Mouse (Mus musculus) heart, embryonic 12.5 days (tissue): ENCODE results near the gene Nrp2. TPM values are rescaled to one million over a fixed set of nuclear protein-coding genes. Genes with fewer than 3 reads are reported as not detected.

Experiments
- ATAC-seq: fragments of 200-750 bp; cut with Nextera tagmentation; 2 replicates; pipeline ENCODE4 v1.8.0; 2017; ENCODE audit warnings: moderate TSS enrichment, moderate library complexity; ENCODE audit not compliant: insufficient number of reproducible peaks, low FRiP score
- H3K27ac ChIP-seq: fragments of 300-500 bp; sonication (generic); 2 replicates; pipeline ENCODE4 v1.5.1; 2016; ENCODE audit warnings: mild to moderate bottlenecking, moderate library complexity; ENCODE audit not compliant: poor library complexity, severe bottlenecking
- H3K27me3 ChIP-seq: fragments of 300-500 bp; sonication (generic); replicated peaks from 2 replicates; pipeline ENCODE4 v1.6.1; 2016; ENCODE audit warnings: mild to moderate bottlenecking, moderate library complexity
- H3K36me3 ChIP-seq: fragments of 300-500 bp; sonication (generic); 2 replicates; pipeline ENCODE4 v1.6.1; 2016; ENCODE audit warnings: mild to moderate bottlenecking, moderate library complexity
- H3K4me1 ChIP-seq: fragments of 300-500 bp; sonication (generic); replicated peaks from 2 replicates; pipeline ENCODE4 v1.6.1; 2016; ENCODE audit warnings: mild to moderate bottlenecking
- H3K4me2 ChIP-seq: fragments of 300-500 bp; sonication (generic); 2 replicates; pipeline ENCODE4 v1.6.1; 2016; ENCODE audit warnings: mild to moderate bottlenecking, moderate library complexity
- H3K4me3 ChIP-seq: fragments of 300-500 bp; sonication (generic); 2 replicates; pipeline ENCODE4 v1.5.1; 2016; ENCODE audit warnings: mild to moderate bottlenecking
- H3K9ac ChIP-seq: fragments of 300-500 bp; sonication (generic); 2 replicates; pipeline ENCODE4 v1.6.1; 2016; ENCODE audit warnings: mild to moderate bottlenecking, moderate library complexity
- H3K9me3 ChIP-seq: fragments of 300-500 bp; sonication (generic); replicated peaks from 2 replicates; pipeline ENCODE4 v1.6.1; 2016; ENCODE audit warnings: mild to moderate bottlenecking, moderate library complexity
- WGBS: fragments of 180-500 bp; shearing (Covaris S2); methylation state at CpG from one replicate; pipeline ENCODE4 v1.1.7; 2016; 5-methylcytosine and 5-hydroxymethylcytosine counted together
- polyA plus RNA-seq: library from polyadenylated mRNA; unstranded; fragments of >200 nt; fragmentation: Nextera tagmentation; extraction: Ambion mirVana; gene quantifications from 2 replicates; pipeline ENCODE4 v1.2.1, GENCODE M21; 2016

Gene Nrp2
- polyA plus RNA-seq, 1 experiment from 2014 or later = 6.2 TPM

- Histone ChIP-seq H3K9me3 (no peaks in the 10 kb centered on the region), H3K27me3 (no peaks in the 10 kb centered on the region), H3K9ac (no peak overlapping the region), H3K4me2 (no peak overlapping the region), H3K4me3 (no peak overlapping the region), H3K4me1 (peaks cover 26% of the 10 kb centered on the region), H3K36me3 (no peaks in the 10 kb centered on the region), H3K27ac (no peak overlapping the region)
- ATAC-seq = no peak
- 32% methylated on average over 9 of the region's 9 CpGs for WGBS
Observed at GRCm38 (mm10) chr1:62853362-62853761, 150.3 kb downstream of the Nrp2 start.

GRCm38 (mm10) chr1:62853996-62854395, 150.9 kb downstream of the Nrp2 start:
- WGBS = 72% methylated on average over 4 of the region's 4 CpGs

GRCm38 (mm10) chr1:62859098-62859497, 156.0 kb downstream of the Nrp2 start:
- Histone ChIP-seq H3K4me2 (no peak overlapping the region), H3K27ac (peak overlapping the region; percentile 43; the same call in 1 of the 2 replicates), H3K36me3 (no peaks in the 10 kb centered on the region), H3K27me3 (no peaks in the 10 kb centered on the region), H3K4me3 (no peak overlapping the region), H3K9ac (no peak overlapping the region), H3K4me1 (peaks cover 26% of the 10 kb centered on the region), H3K9me3 (0 out of 2 replicates have a peak, but pooled peaks cover 5% of the 10 kb centered on the region)
- WGBS = 25% methylated on average over 2 of the region's 2 CpGs
- ATAC-seq = no peak

More at GRCm38 (mm10) chr1:62853996-62854395, 150.9 kb downstream of the Nrp2 start:
- H3K4me1 ChIP-seq = peaks cover 28% of the 10 kb centered on the region
- H3K9ac ChIP-seq = no peak overlapping the region
- H3K27me3 ChIP-seq = no peaks in the 10 kb centered on the region
- H3K9me3 ChIP-seq = no peaks in the 10 kb centered on the region
- no peak overlapping the region for H3K4me3 ChIP-seq
- H3K36me3 ChIP-seq = no peaks in the 10 kb centered on the region
- no peak for ATAC-seq
- no peak overlapping the region for H3K27ac ChIP-seq
- no peak overlapping the region for H3K4me2 ChIP-seq

GRCm38 (mm10) chr1:62859556-62860300, 156.6 kb downstream of the Nrp2 start:
- no peaks in the 10 kb centered on the region for H3K36me3 ChIP-seq
- no peak overlapping the region for H3K4me2 ChIP-seq
- H3K4me3 ChIP-seq = no peak overlapping the region
- peak overlapping the region; percentile 43; the same call in 1 of the 2 replicates for H3K27ac ChIP-seq
- H3K9ac ChIP-seq = no peak overlapping the region
- peaks cover 26% of the 10 kb centered on the region for H3K4me1 ChIP-seq
- WGBS = 50% methylated on average over 9 of the region's 9 CpGs
- 0 out of 2 replicates have a peak, but pooled peaks cover 5% of the 10 kb centered on the region for H3K9me3 ChIP-seq
- H3K27me3 ChIP-seq = no peaks in the 10 kb centered on the region
- ATAC-seq = peak; percentile 64; the same call in 1 of the 2 replicates

GRCm38 (mm10) chr1:62860327-62860726, 157.2 kb downstream of the Nrp2 start:
- 33% methylated on average over 5 of the region's 5 CpGs for WGBS
- Histone ChIP-seq H3K27me3 (no peaks in the 10 kb centered on the region), H3K4me3 (no peak overlapping the region), H3K27ac (peak overlapping the region; percentile 84), H3K4me2 (peak overlapping the region; percentile 52), H3K4me1 (peaks cover 26% of the 10 kb centered on the region), H3K36me3 (no peaks in the 10 kb centered on the region), H3K9me3 (0 out of 2 replicates have a peak, but pooled peaks cover 5% of the 10 kb centered on the region), H3K9ac (no peak overlapping the region)
- ATAC-seq = no peak

GRCm38 (mm10) chr1:62860788-62861187, 157.7 kb downstream of the Nrp2 start:
- 9% methylated on average over 5 of the region's 5 CpGs for WGBS
- no peaks in the 10 kb centered on the region for H3K36me3 ChIP-seq
- no peaks in the 10 kb centered on the region for H3K27me3 ChIP-seq
- no peak for ATAC-seq
- H3K4me2 ChIP-seq = peak overlapping the region; percentile 52
- 0 out of 2 replicates have a peak, but pooled peaks cover 5% of the 10 kb centered on the region for H3K9me3 ChIP-seq
- no peak overlapping the region for H3K4me3 ChIP-seq
- H3K27ac ChIP-seq = peak overlapping the region; percentile 84
- H3K9ac ChIP-seq = no peak overlapping the region
- H3K4me1 ChIP-seq = peaks cover 26% of the 10 kb centered on the region
